Mouse (Mus musculus) neural tube, embryonic 15.5 days (tissue): Measurements from ENCODE around the gene Dtnb. TPM values are rescaled to one million over a fixed set of nuclear protein-coding genes. Genes with fewer than 3 reads are reported as not detected.
"Not testable (repeated sequence)": the region's sequence is repeated elsewhere in the genome, so short reads cannot be mapped to it uniquely, and the experiment has no call there.

Experiments used
- ATAC-seq: fragments of 200-750 bp; cut with Nextera tagmentation; 2 replicates; pipeline ENCODE4 v1.8.0; 2017; ENCODE audit warnings: mild to moderate bottlenecking, moderate TSS enrichment, moderate library complexity; ENCODE audit not compliant: low FRiP score
- H3K27ac ChIP-seq: fragments of 300-500 bp; sonication (generic); replicated peaks from 2 replicates; pipeline ENCODE4 v1.5.1; 2015; ENCODE audit warnings: mild to moderate bottlenecking, inconsistent platforms
- H3K27me3 ChIP-seq: fragments of 300-500 bp; sonication (generic); replicated peaks from 2 replicates; pipeline ENCODE4 v1.6.1; 2015; ENCODE audit warnings: inconsistent platforms
- H3K36me3 ChIP-seq: fragments of 300-500 bp; sonication (generic); 2 replicates; pipeline ENCODE4 v1.6.1; 2015; ENCODE audit warnings: inconsistent platforms
- H3K4me1 ChIP-seq: fragments of 300-500 bp; sonication (generic); 2 replicates; pipeline ENCODE4 v1.6.1; 2015; ENCODE audit warnings: inconsistent platforms
- H3K4me2 ChIP-seq: fragments of 300-500 bp; sonication (generic); 2 replicates; pipeline ENCODE4 v1.6.1; 2015; ENCODE audit warnings: inconsistent platforms, mild to moderate bottlenecking, moderate library complexity
- H3K4me3 ChIP-seq: fragments of 300-500 bp; sonication (generic); replicated peaks from 2 replicates; pipeline ENCODE4 v1.5.1; 2015; ENCODE audit warnings: mild to moderate bottlenecking, inconsistent platforms
- H3K9ac ChIP-seq: fragments of 300-500 bp; sonication (generic); replicated peaks from 2 replicates; pipeline ENCODE4 v1.6.1; 2015; ENCODE audit warnings: mild to moderate bottlenecking, inconsistent platforms
- H3K9me3 ChIP-seq: fragments of 300-500 bp; sonication (generic); replicated peaks from 2 replicates; pipeline ENCODE4 v1.6.1; 2016; ENCODE audit warnings: inconsistent platforms
- WGBS: fragments of 180-500 bp; shearing (Covaris S2); methylation state at CpG from one replicate; pipeline ENCODE4 v1.1.7; 2015; ENCODE audit warnings: mixed read lengths; 5-methylcytosine and 5-hydroxymethylcytosine counted together
- polyA plus RNA-seq: library from polyadenylated mRNA; unstranded; fragments of >200 nt; fragmentation: Nextera tagmentation; extraction: Ambion mirVana; gene quantifications from 2 replicates; pipeline ENCODE4 v1.2.1, GENCODE M21; 2015

The Dtnb gene
- polyA plus RNA-seq, 1 experiment from 2014 or later, result 61.8 TPM

GRCm38 (mm10) chr12:3669971-3670381 is 97.8 kb downstream of the Dtnb start:
- H3K4me2 ChIP-seq, result no peak overlapping the region
- H3K9ac ChIP-seq, result no peak overlapping the region
- WGBS, result 49% methylated on average over 5 of the region's 5 CpGs
- no peaks in the 10 kb centered on the region for H3K27me3 ChIP-seq
- H3K4me3 ChIP-seq, result no peak overlapping the region
- no peaks in the 10 kb centered on the region; the same call in 1 of the 2 replicates for H3K36me3 ChIP-seq
- H3K9me3 ChIP-seq, result no peaks in the 10 kb centered on the region
- no peak for ATAC-seq
- no peaks in the 10 kb centered on the region for H3K4me1 ChIP-seq
- H3K27ac ChIP-seq, result no peak overlapping the region

- Histone ChIP-seq H3K27ac (no peak overlapping the region), H3K27me3 (no peaks in the 10 kb centered on the region), H3K9me3 (no peaks in the 10 kb centered on the region), H3K9ac (no peak overlapping the region), H3K4me3 (no peak overlapping the region), H3K4me1 (no peaks in the 10 kb centered on the region), H3K4me2 (no peak overlapping the region), H3K36me3 (no peaks in the 10 kb centered on the region; the same call in 1 of the 2 replicates)
- 86% methylated on average over 4 of the region's 4 CpGs for WGBS
- ATAC-seq, result no peak
Measured at GRCm38 (mm10) chr12:3671117-3671516, 98.9 kb downstream of the Dtnb start.

GRCm38 (mm10) chr12:3672786-3673185 is 100.6 kb downstream of the Dtnb start:
- H3K4me3 ChIP-seq, result no peak overlapping the region
- H3K4me1 ChIP-seq, result no peaks in the 10 kb centered on the region
- no peaks in the 10 kb centered on the region for H3K27me3 ChIP-seq
- H3K9me3 ChIP-seq, result no peaks in the 10 kb centered on the region
- H3K4me2 ChIP-seq, result no peak overlapping the region
- WGBS, result 85% methylated on average over 9 of the region's 9 CpGs
- H3K36me3 ChIP-seq, result no peaks in the 10 kb centered on the region
- H3K27ac ChIP-seq, result no peak overlapping the region
- H3K9ac ChIP-seq, result no peak overlapping the region
- no peak for ATAC-seq

DNA sequence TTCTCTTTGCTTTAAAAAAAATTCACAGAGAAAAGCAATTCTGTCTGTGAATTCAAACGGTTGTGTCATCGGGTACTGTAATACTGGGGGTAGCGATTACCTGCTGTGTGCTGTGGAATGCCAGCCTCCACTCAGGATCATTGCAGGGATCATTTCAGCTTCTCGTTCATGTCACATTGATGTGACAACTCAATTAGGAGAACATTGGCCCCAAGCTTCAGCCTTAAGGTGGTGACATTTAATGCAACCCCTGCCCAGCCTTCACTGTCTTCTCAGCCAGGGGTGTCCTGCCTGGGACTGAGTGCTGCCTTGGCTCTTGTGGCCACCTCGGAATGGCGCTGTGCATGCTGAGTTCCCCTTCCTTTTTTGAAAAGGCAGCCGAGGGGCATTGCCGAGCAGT is 101.7 kb downstream of the Dtnb start:
- Histone ChIP-seq H3K4me2 (no peak overlapping the region), H3K9ac (no peak overlapping the region), H3K4me3 (no peak overlapping the region), H3K27ac (no peak overlapping the region), H3K9me3 (no peaks in the 10 kb centered on the region), H3K4me1 (no peaks in the 10 kb centered on the region), H3K27me3 (no peaks in the 10 kb centered on the region), H3K36me3 (no peaks in the 10 kb centered on the region)
- WGBS, result 77% methylated on average over 8 of the region's 8 CpGs
- no peak for ATAC-seq

DNA sequence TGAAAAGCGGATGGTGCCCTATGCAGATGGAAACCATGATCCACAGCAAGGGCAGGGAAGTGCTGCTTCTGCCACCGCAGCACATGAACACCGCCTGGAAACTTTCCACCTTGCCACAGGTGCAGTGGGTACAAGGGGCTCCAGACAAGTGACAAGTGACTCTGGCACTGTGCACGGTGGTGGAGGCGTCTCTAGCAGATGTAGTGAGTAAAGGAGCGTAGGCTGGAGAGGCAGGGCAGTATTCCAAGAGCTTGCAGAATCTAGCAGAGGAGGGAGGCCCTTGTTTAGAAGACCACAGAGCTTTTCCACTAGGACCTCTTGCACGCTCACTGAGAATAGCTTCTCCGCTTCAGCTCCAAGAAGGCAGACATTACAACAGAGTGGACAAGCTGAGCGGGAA is 102.7 kb downstream of the Dtnb start:
- Histone ChIP-seq H3K4me2 (no peak overlapping the region), H3K4me1 (no peaks in the 10 kb centered on the region), H3K36me3 (no peaks in the 10 kb centered on the region), H3K27ac (no peak overlapping the region), H3K9ac (no peak overlapping the region), H3K9me3 (no peaks in the 10 kb centered on the region), H3K4me3 (no peak overlapping the region), H3K27me3 (no peaks in the 10 kb centered on the region)
- 93% methylated on average over 9 of the region's 9 CpGs for WGBS
- ATAC-seq, result no peak

- Histone ChIP-seq H3K9me3 (no peaks in the 10 kb centered on the region), H3K4me2 (no peak overlapping the region), H3K9ac (no peak overlapping the region), H3K4me1 (no peaks in the 10 kb centered on the region), H3K36me3 (no peaks in the 10 kb centered on the region), H3K27ac (no peak overlapping the region), H3K4me3 (no peak overlapping the region), H3K27me3 (no peaks in the 10 kb centered on the region)
- WGBS, result 88% methylated on average over 5 of the region's 5 CpGs
- no peak for ATAC-seq
Measured at GRCm38 (mm10) chr12:3680721-3681120, 108.5 kb downstream of the Dtnb start.

DNA sequence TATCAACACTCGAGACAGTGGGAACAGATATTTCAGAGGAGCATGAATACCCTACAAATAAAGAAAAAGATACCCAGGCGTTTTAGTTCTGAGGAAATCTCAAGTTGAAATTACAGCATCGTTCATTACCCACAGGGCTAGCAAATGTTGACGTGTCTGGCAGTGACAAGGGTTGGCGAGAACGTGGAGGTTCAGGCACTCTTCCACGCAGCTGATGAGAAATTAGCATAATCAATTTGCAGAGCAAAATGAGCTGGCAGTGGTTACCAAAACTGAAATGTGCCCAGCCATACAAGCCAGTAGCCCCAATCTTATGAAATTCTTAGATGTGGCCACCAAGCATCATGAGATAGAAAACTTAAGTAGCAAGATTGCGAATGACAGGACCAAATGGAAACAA is 110.9 kb downstream of the Dtnb start:
- no peak overlapping the region for H3K4me2 ChIP-seq
- no peak overlapping the region for H3K4me3 ChIP-seq
- H3K27ac ChIP-seq, result no peak overlapping the region
- H3K9me3 ChIP-seq, result no peaks in the 10 kb centered on the region
- no peak overlapping the region for H3K9ac ChIP-seq
- H3K36me3 ChIP-seq, result no peaks in the 10 kb centered on the region
- 63% methylated on average over 8 of the region's 8 CpGs for WGBS
- ATAC-seq, result no peak
- no peaks in the 10 kb centered on the region for H3K27me3 ChIP-seq
- no peaks in the 10 kb centered on the region for H3K4me1 ChIP-seq

DNA sequence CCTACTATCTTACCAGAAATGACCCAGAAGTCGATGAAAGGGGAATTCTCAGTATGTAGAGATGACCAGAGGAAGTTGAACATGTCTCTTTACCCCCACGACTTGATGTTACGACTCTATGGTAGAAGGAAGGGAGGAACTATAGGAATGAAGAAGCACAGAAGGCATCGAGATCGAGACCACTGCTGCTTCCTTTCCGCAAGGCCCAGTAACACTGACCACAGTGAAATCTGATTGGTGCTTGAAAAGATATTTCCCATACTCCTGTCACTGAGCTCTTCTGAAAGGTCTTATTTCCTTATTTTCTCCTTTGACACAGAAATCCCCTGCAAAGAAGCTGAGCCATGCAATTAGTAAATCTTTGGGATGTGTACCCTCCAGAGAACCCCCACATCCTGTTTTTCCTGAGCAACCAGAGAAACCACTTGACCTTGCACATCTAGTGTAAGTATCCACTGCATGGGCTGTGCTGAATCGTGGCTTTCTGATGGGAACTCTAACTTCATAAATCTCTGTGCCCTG is 114.3 kb downstream of the Dtnb start:
- no peak for ATAC-seq
- H3K36me3 ChIP-seq, result no peaks in the 10 kb centered on the region
- no peaks in the 10 kb centered on the region for H3K9me3 ChIP-seq
- H3K4me2 ChIP-seq, result no peak overlapping the region
- no peaks in the 10 kb centered on the region for H3K27me3 ChIP-seq
- H3K9ac ChIP-seq, result no peak overlapping the region
- H3K4me1 ChIP-seq, result no peaks in the 10 kb centered on the region
- WGBS, result 88% methylated on average over 7 of the region's 7 CpGs
- H3K27ac ChIP-seq, result no peak overlapping the region
- no peak overlapping the region for H3K4me3 ChIP-seq

DNA sequence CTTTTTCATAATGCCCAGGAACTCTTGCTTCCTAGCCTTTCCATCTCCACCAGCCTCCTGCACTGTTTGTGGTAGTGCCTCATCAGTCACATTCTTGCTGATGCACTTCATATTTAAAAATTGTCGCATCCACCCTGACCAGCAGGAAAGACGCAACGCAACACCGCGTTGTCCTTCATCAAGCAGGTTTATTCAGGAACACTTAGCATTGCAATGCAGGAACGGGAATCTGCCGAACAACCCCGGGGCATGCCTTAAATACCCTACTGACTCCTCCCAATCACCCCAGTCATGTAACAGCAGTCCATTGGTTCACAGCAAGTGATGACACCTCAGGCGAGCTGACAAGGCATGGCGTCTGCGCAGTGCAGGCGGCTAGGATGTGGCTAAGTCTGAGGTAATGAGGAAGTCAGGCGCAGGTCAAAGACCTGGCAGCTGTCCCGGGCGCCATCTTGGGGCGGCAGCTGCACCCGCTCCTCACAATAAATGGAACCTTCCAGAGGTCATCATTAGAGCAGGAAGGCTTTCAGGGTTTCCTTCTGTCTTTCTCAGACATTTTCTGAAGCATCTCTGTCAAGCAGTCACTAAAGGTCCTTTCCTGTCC is 118.8 kb downstream of the Dtnb start:
- not testable (repeated sequence) for H3K4me2 ChIP-seq, H3K9me3 ChIP-seq, H3K4me3 ChIP-seq, H3K9ac ChIP-seq, H3K27ac ChIP-seq, H3K4me1 ChIP-seq, H3K27me3 ChIP-seq, H3K36me3 ChIP-seq, ATAC-seq
- 94% methylated on average over 17 of the region's 17 CpGs for WGBS

DNA sequence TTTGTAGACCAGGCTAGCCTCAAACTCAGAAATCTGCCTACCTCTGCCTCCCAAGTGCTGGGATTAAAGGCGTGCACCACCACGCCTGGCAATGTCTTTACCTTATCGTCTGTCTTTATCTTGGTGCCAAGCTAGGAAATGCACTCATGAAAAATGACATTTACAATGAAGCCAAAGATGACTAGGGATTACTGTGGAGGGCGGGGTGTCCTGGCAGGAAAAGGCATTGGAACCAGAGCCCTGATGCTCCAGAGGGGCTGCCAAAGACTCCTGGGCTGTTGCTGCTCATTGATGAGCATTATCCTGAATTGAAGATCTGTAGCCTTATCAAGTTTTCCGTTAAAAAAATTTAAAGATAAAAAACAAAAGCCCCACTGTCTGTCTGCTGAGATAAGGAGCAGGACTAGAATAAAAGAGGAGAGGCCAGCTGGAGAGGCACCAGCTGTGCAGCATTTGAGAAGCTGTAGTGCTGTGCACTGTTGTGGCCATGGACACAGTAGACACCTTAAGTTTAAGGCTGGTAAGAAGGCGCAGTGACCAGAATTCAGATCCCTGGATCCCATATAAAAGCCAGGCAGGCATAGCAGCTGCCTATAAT is 120.7 kb downstream of the Dtnb start:
- 89% methylated on average over 6 of the region's 6 CpGs for WGBS
- no peaks in the 10 kb centered on the region for H3K27me3 ChIP-seq
- no peak overlapping the region for H3K4me2 ChIP-seq
- H3K9me3 ChIP-seq, result no peaks in the 10 kb centered on the region
- H3K36me3 ChIP-seq, result no peaks in the 10 kb centered on the region
- no peaks in the 10 kb centered on the region for H3K4me1 ChIP-seq
- ATAC-seq, result no peak
- no peak overlapping the region for H3K27ac ChIP-seq
- no peak overlapping the region for H3K9ac ChIP-seq
- H3K4me3 ChIP-seq, result no peak overlapping the region

DNA sequence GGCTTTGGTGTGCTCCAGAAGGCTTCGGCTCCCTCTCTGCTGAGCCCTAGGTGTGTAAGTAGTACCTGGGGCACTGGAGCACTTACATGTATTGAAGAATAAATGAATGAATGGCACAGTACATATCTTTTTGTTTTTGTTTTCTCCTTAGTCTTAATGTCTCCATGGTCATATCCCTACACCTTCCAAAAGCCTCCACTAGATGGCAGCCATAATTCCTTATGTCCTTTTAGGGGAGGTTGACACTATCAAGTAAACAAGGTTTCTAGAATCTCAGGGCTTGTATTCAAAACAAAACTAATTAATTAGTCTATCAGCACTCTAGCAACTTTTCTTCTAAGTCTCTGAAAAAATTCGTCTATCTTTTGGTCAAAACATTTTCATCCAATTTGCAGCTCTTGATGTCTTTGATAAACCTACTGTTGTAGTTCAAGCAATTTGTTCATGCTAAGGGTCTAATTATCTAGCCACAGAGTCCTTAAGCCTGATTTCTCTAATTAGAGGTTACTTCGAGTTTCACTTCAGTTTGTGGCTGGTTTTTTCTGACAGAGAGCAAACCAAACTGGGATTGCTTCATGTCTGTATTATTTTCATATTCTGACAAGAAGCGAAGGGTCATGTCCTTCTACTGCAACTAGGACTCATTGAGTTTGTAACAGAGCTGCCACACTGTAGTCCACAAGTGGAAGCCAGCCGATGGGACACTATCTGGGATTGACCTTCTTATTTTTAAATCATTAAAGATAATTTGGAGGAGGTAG is 123.7 kb downstream of the Dtnb start:
- H3K9me3 ChIP-seq, result no peaks in the 10 kb centered on the region
- H3K27ac ChIP-seq, result no peak overlapping the region
- ATAC-seq, result 0 out of 2 replicates have a peak, but pooled peaks have one; percentile 69
- H3K36me3 ChIP-seq, result peaks cover 2% of the 10 kb centered on the region; the same call in 1 of the 2 replicates
- H3K4me2 ChIP-seq, result no peak overlapping the region
- no peak overlapping the region for H3K4me3 ChIP-seq
- 74% methylated on average over 5 of the region's 5 CpGs for WGBS
- H3K4me1 ChIP-seq, result no peaks in the 10 kb centered on the region
- H3K9ac ChIP-seq, result no peak overlapping the region
- no peaks in the 10 kb centered on the region for H3K27me3 ChIP-seq

- H3K36me3 ChIP-seq, result peaks cover 2% of the 10 kb centered on the region; the same call in 1 of the 2 replicates
- H3K9me3 ChIP-seq, result no peaks in the 10 kb centered on the region
- H3K4me2 ChIP-seq, result no peak overlapping the region
- H3K9ac ChIP-seq, result no peak overlapping the region
- WGBS, result 90% methylated on average over 4 of the region's 4 CpGs
- H3K27ac ChIP-seq, result no peak overlapping the region
- no peak for ATAC-seq
- no peaks in the 10 kb centered on the region for H3K4me1 ChIP-seq
- no peaks in the 10 kb centered on the region for H3K27me3 ChIP-seq
- no peak overlapping the region for H3K4me3 ChIP-seq
Measured at GRCm38 (mm10) chr12:3700503-3700902, 128.3 kb downstream of the Dtnb start.
